Mouse (Mus musculus) monocyte, adult 2 months (primary cell): ENCODE measurements at regions not wholly inside any gene's neighbourhood (a gene's known extent, or its start where the extent isn't known, plus 50 kb on each side); places are given as distances from the start of the nearest gene placed in this dataset.

Experiments used
- DNase-seq, 2 experiments: peaks; one replicate each; pipeline ENCODE4 v3.0.0; 2022; ENCODE audit warnings: low spot score in 2 of 2, low read depth in 1 of 2

GRCm38 (mm10) chr9:63850316-63850693, 92.5 kb upstream of the Smad3 start:
- DNase-seq, result peak in 1 of 2 experiments; percentile 77

GRCm38 (mm10) chr9:63849564-63850315, 91.9 kb upstream of the Smad3 start:
- peak in 1 of 2 experiments; percentile 65 for DNase-seq

GRCm38 (mm10) chr9:63843883-63844485, 86.2 kb upstream of the Smad3 start:
- DNase-seq, result peak in 1 of 2 experiments; percentile 47

- DNase-seq, result no peak
These were observed 85.6 kb upstream of the Smad3 start for GRCm38 (mm10) chr9:63843431-63843830.

GRCm38 (mm10) chr9:63841102-63841501, 83.3 kb upstream of the Smad3 start:
- DNase-seq, result no peak

GRCm38 (mm10) chr9:63838996-63839772, 81.4 kb upstream of the Smad3 start:
- no peak for DNase-seq

- DNase-seq, result no peak
These were observed 79.8 kb upstream of the Smad3 start for GRCm38 (mm10) chr9:63837552-63837951.

- DNase-seq, result no peak
These were observed 78.9 kb upstream of the Smad3 start for GRCm38 (mm10) chr9:63836565-63837284.

- DNase-seq, result no peak
These were observed 78.2 kb upstream of the Smad3 start for GRCm38 (mm10) chr9:63836036-63836435.

- DNase-seq, result no peak
These were observed 76.6 kb upstream of the Smad3 start for GRCm38 (mm10) chr9:63834416-63834815.

- DNase-seq, result no peak
These were observed 60.4 kb upstream of the Smad3 start for GRCm38 (mm10) chr9:63818163-63818562.

- DNase-seq, result peak in 1 of 2 experiments; percentile 15
These were observed 58.7 kb upstream of the Smad3 start for GRCm38 (mm10) chr9:63816540-63816939.

- no peak for DNase-seq
These were observed 52.2 kb upstream of the Smad3 start for GRCm38 (mm10) chr9:63809901-63810587.
